ENCODE assay signal across 8 mouse cellular contexts in the genomic region with DNA sequence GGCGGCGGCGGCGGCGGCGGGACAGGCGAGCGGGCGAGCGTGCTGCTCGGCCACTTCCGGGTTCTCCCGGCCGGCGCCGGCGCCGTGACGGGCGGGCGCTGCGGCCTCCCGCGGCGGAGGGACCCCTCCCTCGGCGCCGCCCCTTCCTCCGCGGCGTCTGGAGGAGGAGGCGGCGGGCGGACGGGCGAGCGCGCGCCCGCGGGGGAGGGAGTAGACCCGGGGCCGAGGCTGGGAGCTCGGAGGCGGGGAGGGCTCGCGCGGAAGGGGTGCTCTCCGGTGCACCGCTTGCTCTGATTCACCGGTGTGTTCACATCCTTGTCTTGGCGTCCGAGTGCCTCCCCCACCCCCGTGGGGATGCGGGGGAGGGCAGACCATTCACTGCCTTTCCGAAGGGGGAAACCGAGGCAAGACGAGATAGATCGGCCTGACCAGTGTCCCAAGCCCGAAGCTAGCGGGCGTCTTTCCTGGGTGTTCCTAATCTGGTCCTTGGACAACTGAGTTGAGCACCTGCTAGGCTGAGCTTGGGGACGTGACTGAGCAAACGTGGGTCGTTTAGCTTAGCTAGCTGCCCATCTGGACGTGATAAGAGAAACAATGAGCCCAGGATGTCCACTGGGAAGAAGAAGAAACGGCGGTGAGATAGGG. TPM values are rescaled to one million over a fixed set of nuclear protein-coding genes. Genes with fewer than 3 reads are reported as not detected.
DNase-seq lines count a peak whose midpoint lies in the region; TF ChIP-seq lines count a peak whose summit lies in the region.

A gene (minus strand): TSS at position 121 of the 645 bp plus-strand sequence.

- peak within 1 kb of the TSS; percentile 76 for H3K27ac ChIP-seq in heart, adult 2 months
- peak within 1 kb of the TSS; percentile 79 for H3K27ac ChIP-seq in liver, adult 2 months (replicated peaks; ENCODE audit: insufficient read depth, low read depth, low read length)

- no peaks in the 10 kb centered on the region for H3K36me3 ChIP-seq in heart, adult 2 months (ENCODE audit: control insufficient read depth, insufficient read depth, low read length)
- H3K36me3 ChIP-seq in liver, adult 2 months (ENCODE audit: control insufficient read depth, insufficient read depth, low read length), result no peaks in the 10 kb centered on the region
- H3K36me3 ChIP-seq in myocyte (ENCODE audit: control insufficient read depth, insufficient read depth), result no peaks in the 10 kb centered on the region

- DNase-seq in gastrocnemius, adult 18-20 months (ENCODE audit: low spot score), result peak; percentile 58
- no peak for DNase-seq in gastrocnemius, postnatal 10 days
- DNase-seq in embryo, embryonic 11 days, result peak; percentile 91
- DNase-seq in heart, adult 2 months, result peak; percentile 87 to 90
- DNase-seq in kidney, adult 8-10 months, result peak; percentile 65 to 71
- peak; percentile 20 for DNase-seq in liver, adult 2 months (ENCODE audit: extremely low read depth, low read depth, low spot score)
- peak; percentile 64 to 83 for DNase-seq in spleen, postnatal 4 days (ENCODE audit: low spot score in 2 of 2)

- no peak for TF ChIP-seq EP300 in heart, adult 2 months (IDR thresholded peaks at IDR 0.05; ENCODE audit: insufficient read depth, low read depth, low read length)

- H3K79me2 ChIP-seq in heart, adult 2 months (replicated peaks; ENCODE audit: control insufficient read depth, insufficient read depth, low read length), result no peaks in the 10 kb centered on the region; the same call in 1 of the 2 replicates
- peaks cover 19% of the 10 kb centered on the region; the same call in 1 of the 2 replicates for H3K79me2 ChIP-seq in liver, adult 2 months (ENCODE audit: control insufficient read depth, insufficient read depth, low read length)
- H3K79me2 ChIP-seq in myocyte (ENCODE audit: control insufficient read depth, insufficient read depth), result peaks cover 15% of the 10 kb centered on the region

- peak within 1 kb of the TSS; percentile 71 for H3K4me3 ChIP-seq in heart, adult 2 months
- H3K4me3 ChIP-seq in liver, adult 2 months (ENCODE audit: insufficient read depth, low read depth, low read length), result peak within 1 kb of the TSS; percentile 97
- H3K4me3 ChIP-seq in myocyte, result peak within 1 kb of the TSS; percentile 55

- peak; percentile 57 for TF ChIP-seq POLR2A in heart, adult 2 months (IDR thresholded peaks at IDR 0.05; ENCODE audit: insufficient read depth, low read depth, low read length)
- TF ChIP-seq POLR2A in liver, adult 2 months (IDR thresholded peaks at IDR 0.05; ENCODE audit: extremely low read depth, insufficient read depth, low read length), result 0 out of 2 replicates have a peak, but pooled peaks have one; percentile 41
- peak; percentile 59 for TF ChIP-seq POLR2A in myocyte (IDR thresholded peaks at IDR 0.05; ENCODE audit: insufficient read length, low read depth)

- peaks cover 6% of the 10 kb centered on the region for H3K4me1 ChIP-seq in heart, adult 2 months (ENCODE audit: control insufficient read depth, insufficient read depth, low read length)
- H3K4me1 ChIP-seq in liver, adult 2 months (ENCODE audit: control insufficient read depth, insufficient read depth, low read length), result peaks cover 5% of the 10 kb centered on the region

- peak within 1 kb of the TSS; percentile 95 for H3K4me2 ChIP-seq in myocyte (ENCODE audit: low read depth)

- 6% methylated on average over 40 of the region's 68 CpGs for WGBS in heart, adult 2 months
- WGBS in liver, adult 2 months, result under 1% methylated on average over 62 of the region's 68 CpGs

- H3ac ChIP-seq in myocyte (ENCODE audit: control insufficient read depth, insufficient read length), result peak within 1 kb of the TSS; percentile 85

- no peak for TF ChIP-seq CTCF in heart, adult 2 months (IDR thresholded peaks at IDR 0.05)
- no peak for TF ChIP-seq CTCF in liver, adult 2 months (IDR thresholded peaks at IDR 0.05; ENCODE audit: low read depth, low read length)

- no peaks in the 10 kb centered on the region for H3K27me3 ChIP-seq in heart, adult 2 months (ENCODE audit: control insufficient read depth, insufficient read depth, low read length)
- no peaks in the 10 kb centered on the region for H3K27me3 ChIP-seq in liver, adult 2 months (ENCODE audit: control insufficient read depth, insufficient read depth, low read length)
- H3K27me3 ChIP-seq in myocyte (ENCODE audit: control insufficient read depth, insufficient read depth, insufficient read length), result no peaks in the 10 kb centered on the region

- H3K9ac ChIP-seq in heart, adult 2 months (ENCODE audit: low read depth, low read length), result peak within 1 kb of the TSS; percentile 87
- H3K9ac ChIP-seq in liver, adult 2 months (ENCODE audit: low read depth, low read length), result peak within 1 kb of the TSS; percentile 100

- intact Hi-C loops in heart, adult 2 months (cut with DNase I), result loop anchor here (1.0 to 5.0 kb wide), 4 partner anchors 21 to 118 kb away; a partner anchor contains a TSS

TF ChIP-seq in myocyte, 11 proteins besides CTCF, POLR2A, EP300 and RAD21:
- TF ChIP-seq SRF (IDR thresholded peaks at IDR 0.05; ENCODE audit: control insufficient read depth, insufficient read length, low read depth), result no peak
- TF ChIP-seq MYOG (IDR thresholded peaks at IDR 0.05; ENCODE audit: control insufficient read depth in 1 of 3, insufficient read depth in 1 of 3, insufficient read length in 2 of 3, low read depth in 2 of 3), result peak in 1 of 3 experiments; percentile 1
- TF ChIP-seq REST (IDR thresholded peaks at IDR 0.05; ENCODE audit: insufficient read depth, insufficient read length), result no peak
- no peak for TF ChIP-seq E2F4 (IDR thresholded peaks at IDR 0.05; ENCODE audit: insufficient read depth)
- no peak for TF ChIP-seq CEBPB (IDR thresholded peaks at IDR 0.05; ENCODE audit: insufficient read depth, poor library complexity, severe bottlenecking)

RNA-seq across cellular contexts. Expression of the gene that starts here (rescaled TPM):
- 1 to 10 TPM; 6.0 to 8.1 TPM for total RNA-seq in gastrocnemius, adult 18-20 months (2021)
- 1 to 10 TPM; 7.1 to 7.3 TPM for total RNA-seq in gastrocnemius, postnatal 10 days (2021)
- 10 to 100 TPM; 14.5 to 19.4 TPM for total RNA-seq in heart, adult 2 months (2021)
- 6.0 and 8.1 TPM in 2 replicates for polyA plus RNA-seq in heart, adult 2 months (2012; rRNA removed)
- total RNA-seq in liver, adult 2 months (2014; rRNA removed), result 26.5 and 31.0 TPM in 2 replicates
- polyA plus RNA-seq in liver, adult 2 months (2012; rRNA removed), result 10.1 and 11.4 TPM in 2 replicates
- polyA plus RNA-seq in myocyte (2012; fragmentation: generic; extraction: Trizol), result 6.7 TPM
